Mouse (Mus musculus) urinary bladder, postnatal 14 days (tissue): Measurements from ENCODE around the gene Kdm4c.
A peak's percentile ranks its signal among the peaks of the same experiment; 100 is the strongest.
"Not testable (repeated sequence)": the region's sequence is repeated elsewhere in the genome, so short reads cannot be mapped to it uniquely, and the experiment has no call there.

ENCODE experiments used
- DNase-seq: peaks from one replicate; pipeline ENCODE4 v3.0.0; 2021; ENCODE audit warnings: low spot score

Gene Kdm4c

GRCm38 (mm10) chr4:74242176-74242575 lies at the start of gene Kdm4c:
TSS of gene Kdm4c (plus strand) at chr4:74242497.
- DNase-seq = no peak

- no peak for DNase-seq
These were observed 41.0 kb upstream of the Kdm4c start for GRCm38 (mm10) chr4:74201281-74201811.

- not testable (repeated sequence) for DNase-seq
These were observed 20.5 kb upstream of the Kdm4c start for GRCm38 (mm10) chr4:74221780-74222179.

GRCm38 (mm10) chr4:74222360-74222759 lies 19.9 kb upstream of the Kdm4c start:
- DNase-seq = no peak

GRCm38 (mm10) chr4:74224210-74224609 lies 18.1 kb upstream of the Kdm4c start:
- no peak for DNase-seq

GRCm38 (mm10) chr4:74230994-74231393 lies 11.3 kb upstream of the Kdm4c start:
- no peak for DNase-seq

GRCm38 (mm10) chr4:74231405-74231804 lies 10.9 kb upstream of the Kdm4c start:
- peak; percentile 43 for DNase-seq

- no peak for DNase-seq
These were observed 8.8 kb upstream of the Kdm4c start for GRCm38 (mm10) chr4:74233534-74233933.

GRCm38 (mm10) chr4:74251348-74252244 lies 9.3 kb downstream of the Kdm4c start:
- peak; percentile 96 for DNase-seq

- DNase-seq = peak; percentile 52
These were observed 10.2 kb downstream of the Kdm4c start for GRCm38 (mm10) chr4:74252245-74253105.

- no peak for DNase-seq
These were observed 15.6 kb downstream of the Kdm4c start for GRCm38 (mm10) chr4:74257882-74258281.

GRCm38 (mm10) chr4:74258538-74258937 lies 16.2 kb downstream of the Kdm4c start:
- DNase-seq = no peak

GRCm38 (mm10) chr4:74259331-74259730 lies 17.0 kb downstream of the Kdm4c start:
- no peak for DNase-seq

GRCm38 (mm10) chr4:74261879-74262278 lies 19.6 kb downstream of the Kdm4c start:
- no peak for DNase-seq

- DNase-seq = no peak
These were observed 22.2 kb downstream of the Kdm4c start for GRCm38 (mm10) chr4:74264428-74264955.

- DNase-seq = no peak
These were observed 28.9 kb downstream of the Kdm4c start for GRCm38 (mm10) chr4:74271180-74271579.

- DNase-seq = no peak
These were observed 35.2 kb downstream of the Kdm4c start for GRCm38 (mm10) chr4:74277486-74277885.

GRCm38 (mm10) chr4:74280170-74280569 lies 37.9 kb downstream of the Kdm4c start:
- DNase-seq = no peak

GRCm38 (mm10) chr4:74287851-74288250 lies 45.6 kb downstream of the Kdm4c start:
- no peak for DNase-seq

- DNase-seq = no peak
These were observed 52.4 kb downstream of the Kdm4c start for GRCm38 (mm10) chr4:74294726-74295125.

GRCm38 (mm10) chr4:74305315-74306105 lies 63.2 kb downstream of the Kdm4c start:
- DNase-seq = no peak
